Mouse (Mus musculus): ENCODE results near the gene Gm17662. TPM values are rescaled to one million over a fixed set of nuclear protein-coding genes. Genes with fewer than 3 reads are reported as not detected.

The Gm17662 gene
- polyA plus RNA-seq, 1 experiment from 2014 or later = not detected

GRCm38 (mm10) chr4:104888499-104889262, 31.6 kb downstream of the Gm17662 start:
- no peaks in the 10 kb centered on the region for H3K36me3 ChIP-seq
- no peak for ATAC-seq (replicated peaks; ENCODE audit: insufficient number of reproducible peaks, insufficient read depth, low FRiP score, low read depth)
- H3K4me3 ChIP-seq = no peak overlapping the region
- H3K9ac ChIP-seq = no peak overlapping the region
- peaks cover 5% of the 10 kb centered on the region for H3K4me1 ChIP-seq (replicated peaks)
- 73% methylated on average over 9 of the region's 9 CpGs for WGBS
- 0 out of 2 replicates have a peak, but pooled peaks cover 7% of the 10 kb centered on the region for H3K27me3 ChIP-seq
- no peak overlapping the region for H3K27ac ChIP-seq
- H3K4me2 ChIP-seq = no peak overlapping the region
- H3K9me3 ChIP-seq (replicated peaks) = no peaks in the 10 kb centered on the region

- Histone ChIP-seq H3K9me3 (replicated peaks) (no peaks in the 10 kb centered on the region), H3K27ac (no peak overlapping the region), H3K4me2 (no peak overlapping the region), H3K4me3 (no peak overlapping the region), H3K9ac (no peak overlapping the region), H3K4me1 (replicated peaks) (peaks cover 5% of the 10 kb centered on the region), H3K36me3 (no peaks in the 10 kb centered on the region), H3K27me3 (0 out of 2 replicates have a peak, but pooled peaks cover 6% of the 10 kb centered on the region)
- WGBS = 36% methylated on average over 7 of the region's 7 CpGs
- peak; percentile 76 for ATAC-seq (replicated peaks; ENCODE audit: insufficient number of reproducible peaks, insufficient read depth, low FRiP score, low read depth)
These were observed 34.6 kb downstream of the Gm17662 start for GRCm38 (mm10) chr4:104891708-104892107.

- ATAC-seq (replicated peaks; ENCODE audit: insufficient number of reproducible peaks, insufficient read depth, low FRiP score, low read depth) = no peak
- no peak overlapping the region for H3K27ac ChIP-seq
- peaks cover 5% of the 10 kb centered on the region for H3K4me1 ChIP-seq (replicated peaks)
- 0 out of 2 replicates have a peak, but pooled peaks cover 3% of the 10 kb centered on the region for H3K27me3 ChIP-seq
- H3K4me3 ChIP-seq = no peak overlapping the region
- no peaks in the 10 kb centered on the region for H3K36me3 ChIP-seq
- no peak overlapping the region for H3K9ac ChIP-seq
- no peak overlapping the region for H3K4me2 ChIP-seq
- no peaks in the 10 kb centered on the region for H3K9me3 ChIP-seq (replicated peaks)
- 74% methylated on average over 5 of the region's 5 CpGs for WGBS
These were observed 36.5 kb downstream of the Gm17662 start for GRCm38 (mm10) chr4:104893588-104893987.

- WGBS = 51% methylated on average over 13 of the region's 13 CpGs
- no peak for ATAC-seq (replicated peaks; ENCODE audit: insufficient number of reproducible peaks, insufficient read depth, low FRiP score, low read depth)
- H3K4me1 ChIP-seq (replicated peaks) = peaks cover 5% of the 10 kb centered on the region
- no peak overlapping the region for H3K4me2 ChIP-seq
- no peak overlapping the region for H3K4me3 ChIP-seq
- H3K36me3 ChIP-seq = no peaks in the 10 kb centered on the region
- no peaks in the 10 kb centered on the region for H3K9me3 ChIP-seq (replicated peaks)
- H3K27ac ChIP-seq = no peak overlapping the region
- no peak overlapping the region for H3K9ac ChIP-seq
- 0 out of 2 replicates have a peak, but pooled peaks cover 3% of the 10 kb centered on the region for H3K27me3 ChIP-seq
These were observed 37.0 kb downstream of the Gm17662 start for GRCm38 (mm10) chr4:104894004-104894734.

- H3K9me3 ChIP-seq (replicated peaks) = no peaks in the 10 kb centered on the region
- H3K27me3 ChIP-seq = no peaks in the 10 kb centered on the region
- H3K27ac ChIP-seq = no peak overlapping the region
- no peak for ATAC-seq (replicated peaks; ENCODE audit: insufficient number of reproducible peaks, insufficient read depth, low FRiP score, low read depth)
- no peak overlapping the region for H3K4me2 ChIP-seq
- no peak overlapping the region for H3K9ac ChIP-seq
- no peaks in the 10 kb centered on the region for H3K4me1 ChIP-seq (replicated peaks)
- 72% methylated on average over 2 of the region's 2 CpGs for WGBS
- no peak overlapping the region for H3K4me3 ChIP-seq
- no peaks in the 10 kb centered on the region for H3K36me3 ChIP-seq
These were observed 45.7 kb downstream of the Gm17662 start for GRCm38 (mm10) chr4:104902836-104903235.

GRCm38 (mm10) chr4:104905049-104905448, 47.9 kb downstream of the Gm17662 start:
- Histone ChIP-seq H3K27ac (no peak overlapping the region), H3K4me1 (replicated peaks) (no peaks in the 10 kb centered on the region), H3K9me3 (replicated peaks) (no peaks in the 10 kb centered on the region), H3K36me3 (no peaks in the 10 kb centered on the region), H3K4me3 (no peak overlapping the region), H3K27me3 (no peaks in the 10 kb centered on the region), H3K4me2 (no peak overlapping the region), H3K9ac (no peak overlapping the region)
- 86% methylated on average over 6 of the region's 6 CpGs for WGBS
- ATAC-seq (replicated peaks; ENCODE audit: insufficient number of reproducible peaks, insufficient read depth, low FRiP score, low read depth) = no peak

Other genes starting within 250 kb of the Gm17662 start
- gene C8b, start 91.0 kb upstream of the Gm17662 start, polyA plus RNA-seq (2015; fragmentation: Nextera tagmentation; extraction: Ambion mirVana) = 0.08 and 0.18 TPM in 2 replicates
- gene C8a, start 19.1 kb downstream of the Gm17662 start, polyA plus RNA-seq (2015; fragmentation: Nextera tagmentation; extraction: Ambion mirVana) = 0.10 TPM in 1 of 2 replicates, not detected in the other
- gene Fyb2, start 56.1 kb downstream of the Gm17662 start, polyA plus RNA-seq (2015; fragmentation: Nextera tagmentation; extraction: Ambion mirVana) = 0.14 and 0.55 TPM in 2 replicates

Measured in heart, embryonic 15.5 days (tissue).